Mouse (Mus musculus) c-Kit-negative CD71-positive TER-119-positive erythroid progenitor cells, embryonic 14.5 days (primary cell): ENCODE data around the gene Igfbp6.

Experiments
- DNase-seq: peaks from one replicate; pipeline ENCODE4 v3.0.0-alpha.2; 2013; ENCODE audit warnings: low read depth, low spot score

Igfbp6 gene

DNA sequence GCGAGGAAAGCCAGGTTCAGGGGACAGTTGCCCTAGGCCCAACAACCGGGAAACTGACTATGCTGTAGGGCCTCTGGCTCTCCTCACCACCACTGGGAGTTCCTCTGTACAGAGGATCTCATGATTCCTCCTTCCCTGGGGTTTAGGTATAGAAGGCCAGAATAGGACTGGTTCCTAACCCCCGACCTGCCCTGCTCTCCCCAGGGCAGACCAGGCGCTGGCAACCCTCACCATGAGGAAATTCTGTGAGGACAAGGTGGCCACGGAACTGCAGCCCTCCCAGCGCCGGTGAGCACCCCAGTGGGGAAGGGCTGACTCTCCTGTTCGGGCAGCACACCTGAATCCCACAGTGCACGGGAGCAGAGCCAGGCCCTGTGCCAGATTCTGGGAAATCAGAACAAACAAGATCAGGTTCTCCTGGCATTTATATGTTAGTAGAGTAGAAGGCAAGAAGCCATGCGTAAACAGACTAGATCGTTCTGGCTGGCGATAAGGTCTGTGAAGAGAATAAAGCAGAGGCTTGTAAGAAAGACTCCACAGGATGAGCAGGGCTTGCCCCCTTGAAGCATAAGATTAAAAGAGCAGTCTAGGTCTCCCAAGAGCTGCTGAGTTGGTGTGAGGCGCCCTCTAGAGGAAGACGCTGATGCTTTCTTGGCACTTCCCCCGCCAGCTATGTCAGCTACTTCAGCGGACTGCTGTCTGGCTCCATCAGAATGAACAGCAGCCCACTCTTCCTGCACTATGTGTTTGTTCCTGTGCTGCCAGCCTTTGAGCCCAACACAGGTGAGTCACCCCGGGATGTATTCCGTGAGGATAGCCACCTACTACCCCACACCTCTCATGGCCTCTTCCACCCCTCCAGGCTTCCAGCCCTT lies 35.3 kb upstream of the Igfbp6 start:
- peak; percentile 27 for DNase-seq

DNA sequence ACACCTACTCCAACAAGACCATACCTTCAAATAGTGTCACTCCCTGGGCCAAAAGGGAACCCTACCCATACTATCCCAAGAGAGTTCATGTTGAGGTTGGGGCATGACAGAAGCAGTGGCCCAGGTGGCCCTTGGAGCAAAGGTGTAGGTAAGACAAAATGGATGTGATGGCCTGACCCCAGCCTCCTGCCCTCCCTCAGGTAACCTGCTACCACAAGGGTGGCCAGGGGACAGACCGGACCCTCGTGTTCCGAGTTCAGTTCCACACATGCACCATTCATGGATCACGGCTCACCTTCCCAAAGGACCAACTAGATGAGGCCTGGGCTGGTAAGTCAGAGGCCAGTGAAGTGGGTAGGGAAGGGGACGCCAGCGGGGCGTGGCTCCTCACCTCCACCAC lies 33.9 kb upstream of the Igfbp6 start:
- DNase-seq: no peak

GRCm38 (mm10) chr15:102110701-102111494 lies 33.3 kb upstream of the Igfbp6 start:
- DNase-seq: no peak

- no peak for DNase-seq
Measured at GRCm38 (mm10) chr15:102111495-102111829, 32.7 kb upstream of the Igfbp6 start.

- no peak for DNase-seq
Measured at GRCm38 (mm10) chr15:102112181-102112580, 32.0 kb upstream of the Igfbp6 start.

DNA sequence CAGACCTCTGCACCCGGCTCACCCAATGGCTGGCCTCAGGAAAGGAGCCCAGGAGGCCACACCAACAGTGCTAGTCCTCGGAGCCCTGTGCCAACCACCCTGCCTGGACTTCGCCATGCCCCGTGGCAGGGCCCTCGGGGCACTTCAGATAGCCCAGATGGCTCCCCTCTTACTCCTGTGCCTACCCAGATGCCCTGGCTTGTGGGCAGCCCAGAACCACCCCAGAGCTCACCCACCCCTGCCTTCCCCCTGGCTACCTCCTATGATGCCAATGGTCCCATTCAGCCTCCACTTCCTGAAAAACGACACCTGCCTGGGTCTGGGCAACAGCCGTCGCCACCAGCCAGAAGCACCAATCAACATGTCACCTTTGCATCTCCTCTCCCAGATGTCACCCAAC lies 31.3 kb upstream of the Igfbp6 start:
- DNase-seq: no peak

GRCm38 (mm10) chr15:102113674-102114073 lies 30.5 kb upstream of the Igfbp6 start:
- no peak for DNase-seq

DNA sequence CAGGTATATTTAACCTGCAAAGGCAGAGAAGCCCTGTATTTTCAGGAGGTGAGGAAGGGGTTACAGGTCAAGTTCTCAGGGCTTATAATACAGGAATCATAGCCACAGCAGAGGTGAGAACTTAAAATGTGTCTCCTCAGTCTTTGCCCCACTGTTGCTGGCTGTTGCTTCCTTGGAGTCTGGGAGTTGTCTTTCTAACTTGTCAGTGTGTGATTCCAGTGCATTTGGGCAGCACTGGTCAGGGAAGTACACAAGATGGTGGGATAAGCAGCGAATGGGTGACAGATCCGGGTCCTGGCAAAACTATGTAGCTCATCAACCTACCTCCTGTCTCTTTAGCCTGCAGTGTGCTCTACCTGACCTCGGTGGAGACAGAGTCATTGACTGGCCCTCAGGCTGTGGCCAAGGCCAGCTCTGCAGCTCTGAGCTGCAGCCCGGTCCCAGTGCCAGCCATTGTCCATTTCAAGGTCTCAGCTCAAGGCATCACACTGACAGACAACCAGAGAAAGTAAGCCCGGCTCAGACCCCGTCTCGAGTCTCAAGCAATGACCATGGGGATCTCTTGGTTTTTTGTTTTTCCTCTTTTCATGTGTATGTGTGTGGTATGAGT lies 29.4 kb upstream of the Igfbp6 start:
- DNase-seq: no peak

- no peak for DNase-seq
Measured at GRCm38 (mm10) chr15:102115731-102116231, 28.4 kb upstream of the Igfbp6 start.

DNA sequence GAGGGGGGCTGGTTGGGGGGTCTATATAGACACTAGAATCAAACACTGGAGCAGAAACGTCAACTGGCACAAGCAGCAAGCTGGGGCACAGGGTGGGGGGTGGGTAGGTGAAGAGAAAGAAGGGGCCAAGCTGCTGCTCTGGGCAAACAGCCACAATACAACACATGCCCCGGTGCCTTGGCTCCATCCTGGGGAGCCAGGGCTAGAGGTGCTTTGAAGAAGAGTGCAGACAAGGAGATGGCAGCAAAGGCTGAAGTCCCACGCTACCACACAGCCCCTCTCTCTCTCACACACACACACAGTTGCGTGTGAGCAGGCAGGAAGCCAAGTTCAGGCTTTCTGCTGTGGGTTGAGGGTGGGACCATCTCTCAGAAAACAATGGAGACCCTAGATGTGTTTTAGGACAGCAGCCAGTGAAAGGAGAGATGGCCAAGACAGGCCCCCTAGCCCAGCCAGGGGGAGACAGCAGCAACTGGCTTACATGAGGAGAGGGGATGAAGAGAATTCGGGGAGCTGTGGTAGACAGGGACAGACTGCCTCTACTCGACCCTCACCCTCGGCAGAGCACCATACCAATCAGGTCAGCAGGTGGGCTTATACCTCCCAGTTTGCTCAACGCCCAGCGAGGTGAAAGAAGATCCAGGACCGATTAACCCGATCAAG lies 27.3 kb upstream of the Igfbp6 start:
- DNase-seq: no peak

- no peak for DNase-seq
Measured at GRCm38 (mm10) chr15:102117461-102118443, 26.4 kb upstream of the Igfbp6 start.

DNA sequence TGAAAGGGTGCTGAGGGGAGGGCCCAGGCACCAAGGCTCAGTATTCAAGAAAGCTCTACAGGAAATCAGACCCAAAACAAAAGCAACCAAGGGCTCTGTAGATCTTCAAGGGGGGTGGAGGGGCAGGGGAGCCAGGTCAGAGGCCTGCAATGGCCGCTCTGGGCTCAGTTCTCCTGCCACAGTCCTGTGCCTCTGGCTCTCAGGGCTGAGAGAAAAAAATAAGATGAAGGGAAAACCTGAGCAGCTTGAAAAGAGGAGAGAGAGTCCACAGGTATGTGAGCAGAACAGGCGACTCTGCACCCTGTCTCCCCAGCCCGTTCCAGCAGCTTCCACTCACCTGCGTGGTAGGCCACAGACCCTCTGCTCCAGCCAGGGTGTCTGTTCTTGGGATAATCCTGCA lies 25.6 kb upstream of the Igfbp6 start:
- no peak for DNase-seq

DNA sequence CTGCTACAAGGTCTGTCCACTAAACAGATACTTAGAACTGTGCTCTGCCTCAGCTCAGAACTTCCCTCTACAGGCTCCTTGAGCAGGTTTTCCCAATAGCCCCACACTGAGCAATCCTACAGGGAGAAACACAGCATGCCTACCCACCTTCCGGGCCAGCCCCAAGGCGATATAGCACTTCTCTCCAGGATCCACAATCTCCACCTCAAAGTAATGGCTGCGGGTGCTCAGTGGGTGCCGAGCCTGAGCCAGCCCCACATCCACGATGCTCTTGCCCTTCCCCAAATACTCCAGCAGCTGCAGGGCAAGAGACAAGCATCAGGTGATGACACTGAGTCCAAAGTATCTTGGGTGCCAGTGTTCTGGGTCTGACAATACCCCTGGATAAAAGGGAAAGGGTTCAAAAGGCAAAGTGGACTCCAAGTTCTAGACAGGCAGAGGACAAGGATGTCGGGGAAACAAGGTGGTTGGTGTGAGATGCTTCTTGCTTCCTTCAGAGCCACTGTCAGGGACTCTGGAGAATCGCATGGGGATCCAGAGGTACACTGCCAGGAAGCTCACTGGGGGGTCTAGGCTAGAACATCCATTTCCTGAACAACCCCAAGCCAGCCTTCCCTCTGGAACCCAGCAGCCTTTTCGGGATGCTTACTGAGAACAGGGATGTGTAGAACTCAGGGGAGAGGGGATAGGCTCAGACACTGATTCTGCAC lies 24.9 kb upstream of the Igfbp6 start:
- no peak for DNase-seq

DNA sequence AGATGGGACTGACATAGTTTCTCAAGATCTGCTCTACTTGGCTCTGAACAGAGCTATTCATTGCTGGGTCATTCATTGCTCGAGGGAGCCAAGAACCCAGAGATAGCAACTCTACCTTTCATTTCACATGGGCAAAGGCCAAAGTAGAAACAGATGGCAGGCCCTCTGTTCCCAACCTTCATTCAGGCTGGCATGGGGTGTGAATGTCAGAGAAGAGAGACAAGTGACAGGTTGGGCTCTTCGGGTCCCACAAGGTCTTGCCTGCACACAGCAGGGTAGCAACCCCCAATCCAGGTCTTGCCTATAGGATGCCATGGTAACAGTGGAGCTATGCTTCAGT lies 24.4 kb upstream of the Igfbp6 start:
- no peak for DNase-seq

GRCm38 (mm10) chr15:102120530-102120929 lies 23.6 kb upstream of the Igfbp6 start:
- DNase-seq: no peak

DNA sequence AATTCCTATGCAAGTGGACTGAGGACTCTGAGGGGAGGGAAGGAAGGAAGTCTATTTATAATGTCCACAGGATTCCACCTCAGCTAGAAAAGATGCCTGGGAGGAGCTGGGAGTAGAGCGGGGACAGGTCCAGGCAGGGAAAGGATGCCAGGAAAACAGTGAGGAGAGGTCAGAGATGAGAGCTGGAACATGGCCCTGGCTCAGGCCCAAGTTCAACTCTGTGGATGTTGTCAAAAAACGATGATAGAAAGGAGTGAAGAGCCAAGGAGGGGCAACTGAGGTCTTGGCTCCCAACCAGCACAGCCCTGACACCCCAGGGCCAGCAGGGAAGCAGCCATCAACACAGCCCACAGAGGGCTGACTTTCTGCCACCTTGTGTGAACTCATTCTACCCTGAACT lies 17.9 kb upstream of the Igfbp6 start:
- DNase-seq: no peak

GRCm38 (mm10) chr15:102133314-102133713 lies 10.8 kb upstream of the Igfbp6 start:
- DNase-seq: no peak

GRCm38 (mm10) chr15:102134709-102135108 lies 9.5 kb upstream of the Igfbp6 start:
- no peak for DNase-seq

DNA sequence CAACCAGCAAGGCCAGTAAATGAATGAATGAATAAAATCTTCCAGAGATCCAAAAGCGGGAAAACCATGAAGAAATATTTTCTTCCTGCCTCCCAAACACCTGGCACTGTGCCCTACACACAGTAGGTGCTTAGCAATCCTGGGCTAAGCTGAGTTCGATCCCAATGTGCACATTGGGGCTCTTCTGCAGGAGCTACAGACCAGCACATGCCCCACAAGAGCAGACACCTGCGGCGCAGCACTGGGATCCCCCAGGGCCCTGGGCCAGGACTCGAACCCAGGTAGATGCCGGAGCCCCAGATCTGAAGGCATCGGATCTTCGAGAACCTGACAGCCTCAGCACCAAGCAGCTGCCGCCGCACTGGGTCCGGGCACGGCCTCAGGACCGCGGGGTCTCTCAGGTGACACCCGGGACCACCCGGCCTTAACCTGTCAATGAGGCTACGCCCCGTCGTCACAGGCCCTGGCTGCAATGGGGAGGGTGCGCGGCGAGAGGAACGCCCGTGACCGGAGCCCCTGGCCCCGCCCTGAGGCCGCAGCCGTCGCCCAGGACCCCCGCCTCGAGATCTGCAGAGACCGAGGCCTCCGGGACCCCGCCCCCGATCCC lies 8.5 kb upstream of the Igfbp6 start:
- no peak for DNase-seq
